Mouse (Mus musculus): ENCODE data around the gene Flnb.
A peak's percentile ranks its signal among the peaks of the same experiment; 100 is the strongest.

Flnb gene

GRCm38 (mm10) chr14:7817770-7818462 is at the start of gene Flnb:
Gene Flnb, plus strand, starts transcription at chr14:7817957.
- DNase-seq = peak; percentile 98

- DNase-seq = peak; percentile 79
Observed at GRCm38 (mm10) chr14:7773714-7774389, 43.9 kb upstream of the Flnb start.

DNA sequence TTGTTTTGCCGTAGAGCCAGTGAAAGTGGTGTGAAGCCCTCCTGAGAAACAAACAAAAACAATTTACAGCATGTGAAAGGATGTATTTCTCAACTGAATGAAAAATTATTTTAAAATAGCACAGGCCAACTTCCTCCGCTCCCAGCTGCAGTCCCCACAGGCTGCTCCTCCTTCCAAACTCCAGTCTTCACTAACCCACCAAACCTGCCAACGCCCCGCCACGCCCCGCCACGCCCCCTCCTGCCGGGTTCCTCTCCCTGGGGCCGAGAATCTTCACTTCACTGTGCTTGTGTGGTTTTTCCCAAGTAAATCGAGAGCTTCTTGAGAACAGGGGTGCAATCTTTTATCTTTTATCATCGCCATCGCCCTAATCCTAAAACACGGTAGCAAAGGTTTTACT is 31.7 kb upstream of the Flnb start:
- no peak for DNase-seq

- no peak for DNase-seq
Observed at GRCm38 (mm10) chr14:7789266-7790030, 28.3 kb upstream of the Flnb start.

GRCm38 (mm10) chr14:7791061-7791531 is 26.7 kb upstream of the Flnb start:
- DNase-seq = no peak

DNA sequence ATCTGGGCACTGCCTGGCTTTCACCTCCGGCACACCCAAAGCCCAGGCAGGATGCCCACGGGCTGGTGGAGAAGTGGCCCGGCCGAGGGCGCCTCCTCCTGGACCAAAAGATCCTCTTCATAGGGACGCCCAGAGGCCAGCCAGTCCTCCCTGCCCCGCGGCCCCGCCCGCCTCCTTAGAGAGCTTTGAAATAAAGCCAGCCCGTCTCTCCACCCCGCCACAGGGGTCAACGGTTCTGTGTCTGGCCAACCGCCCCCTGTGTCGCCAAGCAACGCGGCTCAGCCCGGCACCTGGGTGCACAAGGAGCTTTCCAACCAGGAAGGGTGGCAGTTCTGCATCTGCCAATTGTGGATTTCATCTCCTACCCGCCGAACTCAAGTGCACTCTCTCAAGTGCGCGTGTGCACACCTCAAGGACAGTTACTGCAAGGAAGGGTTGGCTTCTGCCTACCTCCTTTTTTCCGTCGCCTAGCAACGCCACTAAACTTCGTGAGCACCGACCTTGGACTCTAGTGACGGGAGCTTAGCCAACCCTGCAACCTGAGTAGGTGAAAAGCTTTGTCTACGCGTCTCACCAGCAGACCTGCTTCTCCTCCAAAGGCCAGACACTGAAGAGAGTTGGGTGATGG is 26.1 kb upstream of the Flnb start, which contains the start of gene Gm26661:
Gene Gm26661, plus strand, starts transcription at position 56 of the 628 bp plus-strand sequence.
- DNase-seq = peak; percentile 90

GRCm38 (mm10) chr14:7795961-7796360 is 21.8 kb upstream of the Flnb start:
- no peak for DNase-seq

DNA sequence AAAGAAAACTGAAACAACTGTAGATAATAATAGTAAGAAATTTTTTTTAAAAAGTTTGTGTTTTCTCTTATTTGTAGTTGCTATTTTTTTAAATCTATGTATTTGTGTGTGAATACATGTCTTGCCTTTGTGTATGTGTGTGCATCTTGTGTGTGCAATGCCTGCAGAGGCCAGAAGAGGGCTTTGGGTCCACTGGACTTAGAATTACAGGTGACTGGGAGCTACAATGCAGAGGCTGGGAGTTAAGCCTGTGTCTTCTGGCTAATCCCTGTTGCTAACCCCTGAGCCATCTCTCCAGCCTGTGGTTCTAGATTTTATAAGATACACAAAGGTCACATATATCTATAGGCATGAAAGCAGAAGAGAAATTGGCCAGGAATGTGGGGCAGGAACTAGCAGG is 17.1 kb upstream of the Flnb start:
- no peak for DNase-seq

DNA sequence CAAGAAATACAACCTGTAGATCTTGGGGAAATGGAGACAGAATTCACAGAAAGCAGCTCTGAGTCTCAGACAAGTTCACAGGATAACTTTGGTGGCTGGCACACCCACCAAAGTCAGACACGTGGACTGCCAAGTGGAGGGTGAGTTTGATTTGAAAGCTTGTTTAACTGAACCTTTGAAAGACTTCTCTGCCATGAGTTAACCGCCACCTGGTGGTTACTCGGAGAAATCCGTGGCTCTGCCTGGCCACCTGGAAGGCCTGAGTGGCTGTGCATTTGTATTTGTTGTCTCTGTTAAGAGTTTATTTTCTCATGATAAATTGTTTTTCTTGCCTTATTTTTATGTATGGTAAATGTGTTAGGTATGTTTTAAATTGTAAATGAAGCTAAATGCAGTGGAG is 15.9 kb upstream of the Flnb start:
- DNase-seq = peak; percentile 69

DNA sequence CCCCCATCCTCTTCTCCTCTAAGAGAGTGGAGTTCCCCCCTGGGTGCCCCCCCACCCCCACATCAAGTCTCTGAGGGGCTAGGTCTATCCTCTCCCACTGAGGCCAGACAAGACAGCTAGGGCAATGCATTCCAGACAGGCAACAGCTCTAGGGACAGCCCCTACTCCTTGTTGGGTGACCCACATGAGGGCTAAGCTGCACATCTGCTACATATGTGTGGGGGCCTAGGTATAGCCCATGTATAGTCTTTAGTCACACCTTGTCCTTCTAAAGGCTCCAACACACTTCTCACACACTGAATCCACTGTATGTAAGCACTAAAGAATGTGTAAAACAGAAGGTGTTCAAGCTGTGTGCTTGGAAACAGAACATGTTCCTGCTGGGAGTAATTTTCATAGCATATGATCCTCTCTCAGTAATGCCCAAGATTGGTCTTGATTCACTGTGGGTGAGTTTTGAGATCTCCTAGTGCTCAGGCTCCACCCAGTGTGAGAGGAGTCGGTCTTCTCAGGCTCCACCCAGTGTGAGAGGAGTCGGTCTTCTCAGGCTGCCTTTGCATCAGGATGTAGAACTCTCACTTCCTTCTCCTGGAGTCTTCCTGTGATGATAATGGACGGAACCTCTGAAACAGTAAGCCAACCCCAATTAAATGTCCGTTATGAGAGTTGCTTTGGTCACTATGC is 13.7 kb upstream of the Flnb start:
- no peak for DNase-seq

DNA sequence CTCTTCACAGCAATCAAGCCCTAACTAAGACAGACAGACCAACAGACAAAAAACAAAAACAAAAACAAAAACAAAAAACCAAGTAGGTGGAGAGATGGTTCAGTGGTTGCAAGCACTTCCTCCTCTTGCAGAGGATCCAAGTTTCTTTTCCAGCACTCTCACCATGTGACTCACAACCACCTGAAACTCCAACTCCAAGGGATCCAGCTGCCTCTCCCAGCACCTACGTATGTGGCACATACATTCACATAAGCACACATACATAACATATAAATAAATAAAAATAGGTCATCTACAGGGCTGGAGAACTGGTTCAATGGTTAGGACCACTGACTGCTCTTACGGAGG is 13.2 kb upstream of the Flnb start:
- DNase-seq = no peak

GRCm38 (mm10) chr14:7807711-7808110 is 10.0 kb upstream of the Flnb start:
- no peak for DNase-seq

GRCm38 (mm10) chr14:7808501-7808981 is 9.2 kb upstream of the Flnb start:
- no peak for DNase-seq

GRCm38 (mm10) chr14:7809043-7809955 is 8.5 kb upstream of the Flnb start:
- no peak for DNase-seq

- DNase-seq = peak; percentile 34
Observed at GRCm38 (mm10) chr14:7818463-7819121, 835 bp downstream of the Flnb start.

- peak; percentile 42 for DNase-seq
Observed at GRCm38 (mm10) chr14:7819446-7819845, 1.7 kb downstream of the Flnb start.

GRCm38 (mm10) chr14:7821341-7821740 is 3.6 kb downstream of the Flnb start:
- peak; percentile 8 for DNase-seq

- peak; percentile 13 for DNase-seq
Observed at GRCm38 (mm10) chr14:7822693-7823092, 4.9 kb downstream of the Flnb start.

GRCm38 (mm10) chr14:7824651-7825268 is 7.0 kb downstream of the Flnb start:
- peak; percentile 83 for DNase-seq
